Mouse (Mus musculus) testis, adult 2 months (tissue): ENCODE measurements around the gene Adamtsl1.

Experiments
- CTCF ChIP-seq: fragments of 200-500 bp; IDR thresholded peaks from 2 replicates; pipeline ENCODE4 v1.5.1; 2012; ENCODE audit warnings: low read depth, mild to moderate bottlenecking, inconsistent platforms, low read length, moderate library complexity; ENCODE audit not compliant: control insufficient read depth, insufficient read depth, insufficient replicate concordance
- POLR2A ChIP-seq: fragments of 200-500 bp; IDR thresholded peaks from 2 replicates; pipeline ENCODE4 v1.6.1; 2012; ENCODE audit warnings: low read depth, mild to moderate bottlenecking, inconsistent platforms, low read length, moderate library complexity; ENCODE audit not compliant: control insufficient read depth

- TF ChIP-seq POLR2A (no peak), CTCF (no peak)
Measured at GRCm38 (mm10) chr4:85526966-85527566, 13.1 kb downstream of the Adamtsl1 start.
